Mouse (Mus musculus) cortical plate, adult 2 months (tissue): Measurements from ENCODE around the gene Pycr2.

Source experiments
- CTCF ChIP-seq: fragments of 200-500 bp; IDR thresholded peaks from 2 replicates; pipeline ENCODE4 v1.5.1; 2011; ENCODE audit warnings: mild to moderate bottlenecking, control low read depth, low read length; ENCODE audit not compliant: insufficient read depth; ENCODE audit errors: extremely low read depth
- POLR2A ChIP-seq: fragments of 200-500 bp; IDR thresholded peaks from 2 replicates; pipeline ENCODE4 v1.6.1; 2011; ENCODE audit warnings: mild to moderate bottlenecking, low read length, control low read depth; ENCODE audit not compliant: insufficient read depth; ENCODE audit errors: extremely low read depth

GRCm38 (mm10) chr1:180911138-180911537 is 7.0 kb downstream of the Pycr2 start:
- no peak for TF ChIP-seq POLR2A
- peak; percentile 45; the same call in 1 of the 2 replicates for TF ChIP-seq CTCF
